Mouse (Mus musculus): Measurements from ENCODE around the gene Tcstv1.
"Not testable (repeated sequence)": the region's sequence is repeated elsewhere in the genome, so short reads cannot be mapped to it uniquely, and the experiment has no call there.

Tcstv1 gene

DNA sequence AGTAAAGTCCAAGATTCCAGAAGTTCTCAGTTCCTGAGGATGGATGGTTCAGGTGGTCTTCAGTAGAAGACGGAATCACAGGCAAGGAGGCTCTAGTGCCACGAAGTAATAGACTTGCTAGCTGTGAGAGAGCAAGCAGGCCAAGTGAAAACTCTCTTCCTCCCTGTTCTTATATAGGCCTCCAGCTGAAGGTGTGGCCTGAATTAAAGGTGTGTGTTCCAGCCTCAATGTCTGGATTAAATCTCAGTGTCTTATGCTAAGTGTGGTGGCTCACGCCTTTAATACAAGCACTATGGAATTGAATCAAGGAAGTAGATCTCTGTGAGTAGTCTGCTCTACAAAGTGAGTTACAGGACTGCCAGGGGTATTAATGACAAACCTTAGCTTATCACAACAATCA is at the start of gene Tcstv1:
TSS of gene Tcstv1 (minus strand) at position 101 of the 400 bp plus-strand sequence.
- DNase-seq, result not testable (repeated sequence)

DNA sequence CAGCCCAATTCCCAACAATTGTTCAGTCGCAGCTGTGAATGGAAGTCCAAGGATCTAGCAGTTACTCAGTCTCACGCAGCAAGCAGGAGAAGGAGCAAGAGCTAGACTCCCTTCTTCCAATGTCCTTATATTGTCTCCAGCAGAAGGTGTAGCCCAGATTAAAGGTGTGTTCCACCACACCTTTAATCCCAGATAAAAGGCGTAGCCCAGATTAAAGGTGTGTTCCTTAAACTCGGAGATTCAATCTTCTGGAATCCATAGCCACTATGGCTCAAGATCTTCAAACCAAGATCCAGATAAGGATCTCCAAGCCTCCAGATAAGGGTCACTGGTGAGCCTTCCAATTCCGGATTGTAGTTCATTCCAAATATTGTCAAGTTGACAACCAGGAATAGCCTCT is 34.6 kb upstream of the Tcstv1 start, which contains the start of gene Gm21761:
TSS of gene Gm21761 (minus strand) at position 101 of the 400 bp plus-strand sequence.
- not testable (repeated sequence) for DNase-seq

DNA sequence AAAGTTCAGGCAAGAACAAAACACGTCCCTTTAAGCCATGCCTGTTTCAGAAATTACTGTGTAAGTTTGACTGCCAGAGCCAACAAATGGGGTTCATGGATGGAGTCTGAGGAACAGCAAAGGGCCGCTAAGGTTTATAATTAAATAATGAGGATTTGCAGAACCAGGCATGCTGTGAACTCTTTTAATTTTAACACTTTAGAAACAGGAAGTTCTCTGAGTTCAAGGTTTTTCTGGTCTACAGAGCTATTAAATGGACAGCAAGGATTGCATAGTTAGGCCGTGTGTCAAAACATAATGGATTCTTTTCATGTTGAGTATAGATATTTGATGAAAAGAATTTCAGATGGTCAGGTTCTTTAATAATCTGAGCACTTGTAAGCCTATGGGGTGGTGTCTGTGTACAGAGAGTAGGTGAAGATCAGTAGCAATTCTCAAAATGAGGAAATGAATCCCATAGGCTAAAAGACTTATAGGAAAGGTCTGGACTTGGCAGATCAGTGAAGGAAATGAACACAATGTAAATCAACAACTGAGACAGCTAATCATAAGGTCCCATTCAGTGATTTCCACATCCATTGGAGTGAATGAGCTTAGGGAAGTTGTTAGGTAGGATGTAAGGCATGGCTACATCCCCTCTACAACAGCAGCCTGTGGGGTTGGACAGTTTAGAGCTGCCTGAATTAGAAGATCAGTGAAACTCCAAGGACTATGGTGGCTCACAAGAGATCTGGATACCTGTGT is 30.2 kb upstream of the Tcstv1 start:
- not testable (repeated sequence) for DNase-seq

GRCm38 (mm10) chr13:119916966-119917722 is 22.6 kb upstream of the Tcstv1 start:
- DNase-seq, result not testable (repeated sequence)

- not testable (repeated sequence) for DNase-seq
Measured at GRCm38 (mm10) chr13:119916449-119916848, 21.9 kb upstream of the Tcstv1 start.

DNA sequence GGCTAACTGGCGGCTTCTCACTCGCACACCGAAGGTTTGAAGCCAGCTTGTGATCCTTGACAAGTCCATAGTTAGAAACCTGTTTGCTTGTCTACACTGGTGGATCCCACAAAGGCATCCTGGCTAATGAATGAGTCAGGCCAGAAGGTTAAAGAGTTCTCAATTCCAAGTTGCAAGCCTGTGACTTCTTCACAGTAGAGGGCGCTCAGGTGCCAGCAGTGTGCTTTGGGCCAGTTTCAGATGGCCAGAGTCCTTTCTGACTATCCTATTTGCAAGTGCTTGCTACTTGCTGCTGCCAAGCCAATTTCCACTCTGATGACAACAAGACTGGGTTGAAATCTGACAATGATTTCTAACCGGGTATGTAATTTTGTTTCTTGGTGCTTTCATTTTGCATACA is 4.0 kb upstream of the Tcstv1 start:
- not testable (repeated sequence) for DNase-seq

- not testable (repeated sequence) for DNase-seq
Measured at GRCm38 (mm10) chr13:119886896-119887295, 7.7 kb downstream of the Tcstv1 start.

DNA sequence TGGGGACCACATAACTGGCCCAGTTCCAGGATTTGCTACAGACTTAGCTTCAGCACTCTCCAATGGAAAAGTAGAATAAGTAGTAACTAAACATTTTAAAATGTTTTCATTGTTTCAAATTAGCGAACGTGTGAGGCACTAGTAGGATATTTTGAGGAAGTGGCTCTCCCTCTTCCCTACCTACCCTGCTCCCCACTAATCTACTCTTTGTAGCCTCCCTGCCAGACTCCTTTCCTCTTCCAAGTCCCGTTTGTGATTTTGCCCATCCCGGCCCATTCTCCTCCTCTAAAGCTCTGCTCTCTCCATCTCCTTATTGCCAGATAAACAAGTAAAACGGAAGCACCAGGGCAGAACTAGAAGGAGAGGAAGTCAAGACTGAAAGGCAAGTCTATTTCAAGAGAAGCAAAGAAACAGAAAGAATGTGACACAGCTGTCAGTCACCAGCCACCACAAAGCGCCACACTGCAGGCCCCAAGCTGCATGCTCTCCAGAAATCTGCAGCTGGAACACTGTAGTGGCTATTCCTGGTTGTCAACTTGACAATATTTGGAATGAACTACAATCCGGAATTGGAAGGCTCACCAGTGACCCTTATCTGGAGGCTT is 30.1 kb downstream of the Tcstv1 start:
- DNase-seq, result not testable (repeated sequence)

GRCm38 (mm10) chr13:119862399-119862798 is 32.2 kb downstream of the Tcstv1 start:
- DNase-seq, result not testable (repeated sequence)
